Mouse (Mus musculus) liver, adult 2 months (tissue): ENCODE data around the gene Tsks.

ENCODE experiments used
- CTCF ChIP-seq: fragments of 200-500 bp; IDR thresholded peaks from 2 replicates; pipeline ENCODE4 v1.5.1; 2011; ENCODE audit warnings: low read depth, low read length, control low read depth
- POLR2A ChIP-seq: fragments of 200-500 bp; IDR thresholded peaks from 2 replicates; pipeline ENCODE4 v1.6.1; 2011; ENCODE audit warnings: low read length, control low read depth; ENCODE audit not compliant: insufficient read depth; ENCODE audit errors: extremely low read depth

DNA sequence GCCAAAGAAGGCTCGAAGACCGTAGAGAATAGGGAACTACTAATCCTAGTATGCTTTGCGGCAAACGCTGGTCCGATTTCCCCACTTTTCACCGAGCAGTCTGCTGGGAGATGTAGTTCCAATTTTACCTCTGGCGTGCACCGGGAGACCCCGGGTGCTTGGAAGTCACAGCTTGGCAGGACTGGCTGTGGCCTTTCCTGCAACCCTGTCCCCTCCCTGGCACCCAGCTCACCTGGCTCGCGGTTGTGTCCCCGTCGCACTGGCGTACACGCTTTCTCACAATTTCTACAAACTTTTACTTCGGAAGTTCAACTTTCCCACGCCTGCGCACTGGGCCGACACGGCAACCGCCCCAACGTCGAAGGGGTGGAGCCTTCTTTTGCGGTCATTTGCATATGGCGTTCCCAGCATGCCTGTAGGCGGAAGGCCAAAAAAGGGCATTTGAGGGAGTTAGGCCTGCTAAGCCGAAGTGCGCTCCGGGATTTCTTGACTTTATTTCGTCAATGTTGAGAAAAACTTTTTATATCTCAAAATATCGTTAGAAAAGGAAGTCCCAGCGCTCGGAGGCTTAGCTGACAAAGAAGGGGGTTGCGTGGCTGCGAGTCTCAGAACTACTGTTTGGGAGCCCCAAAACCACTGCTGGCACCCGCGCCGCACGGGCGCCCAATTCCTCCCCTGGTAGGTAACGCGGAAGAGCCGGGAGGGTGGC lies 54.4 kb downstream of the Tsks start, which contains the start of gene Irf3:
- TF ChIP-seq CTCF: no peak
- 0 out of 2 replicates have a peak, but pooled peaks have one; percentile 60 for TF ChIP-seq POLR2A
